Mouse (Mus musculus): Measurements from ENCODE around the gene Tgm4. TPM values are rescaled to one million over a fixed set of nuclear protein-coding genes. Genes with fewer than 3 reads are reported as not detected.

Tgm4 gene
- polyA plus RNA-seq, 1 experiment from 2014 or later = 0.68 TPM

DNA sequence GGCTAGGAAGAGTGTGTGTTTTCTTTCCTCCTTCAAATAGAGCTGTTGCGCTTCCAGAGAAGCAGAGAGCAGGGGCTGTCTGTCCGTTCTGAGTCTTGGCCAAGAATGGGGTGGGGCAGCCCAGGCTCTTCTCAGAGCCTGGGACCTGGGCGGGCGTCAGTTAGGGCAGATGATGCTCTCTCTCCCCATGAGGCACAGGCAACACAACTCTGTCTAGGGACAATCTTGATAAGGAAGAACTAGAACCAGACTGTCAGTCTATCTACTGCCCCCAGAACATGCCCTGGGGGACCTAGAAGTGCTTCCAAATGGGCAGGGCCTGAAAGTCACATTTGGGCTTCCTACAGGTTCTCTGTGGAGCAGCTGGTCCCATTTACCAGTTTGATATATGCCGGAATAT, 44.6 kb downstream of the Tgm4 start:
- Histone ChIP-seq H3K9me3 (replicated peaks) (no peaks in the 10 kb centered on the region), H3K36me3 (peaks cover 99% of the 10 kb centered on the region), H3K4me1 (no peaks in the 10 kb centered on the region), H3K4me3 (no peak overlapping the region), H3K27ac (replicated peaks) (no peak overlapping the region), H3K27me3 (ENCODE audit: low read depth, poor library complexity, severe bottlenecking) (no peaks in the 10 kb centered on the region)
- DNase-seq (ENCODE audit: low spot score) = no peak
- WGBS = 91% methylated on average over 5 of the region's 5 CpGs

GRCm38 (mm10) chr9:123080355-123080754, 45.8 kb downstream of the Tgm4 start:
- H3K36me3 ChIP-seq = peaks cover 99% of the 10 kb centered on the region
- H3K4me3 ChIP-seq = no peak overlapping the region
- no peaks in the 10 kb centered on the region for H3K9me3 ChIP-seq (replicated peaks)
- no peak overlapping the region for H3K27ac ChIP-seq (replicated peaks)
- no peaks in the 10 kb centered on the region for H3K27me3 ChIP-seq (ENCODE audit: low read depth, poor library complexity, severe bottlenecking)
- DNase-seq (ENCODE audit: low spot score) = no peak
- 90% methylated on average over 7 of the region's 7 CpGs for WGBS
- no peaks in the 10 kb centered on the region for H3K4me1 ChIP-seq

DNA sequence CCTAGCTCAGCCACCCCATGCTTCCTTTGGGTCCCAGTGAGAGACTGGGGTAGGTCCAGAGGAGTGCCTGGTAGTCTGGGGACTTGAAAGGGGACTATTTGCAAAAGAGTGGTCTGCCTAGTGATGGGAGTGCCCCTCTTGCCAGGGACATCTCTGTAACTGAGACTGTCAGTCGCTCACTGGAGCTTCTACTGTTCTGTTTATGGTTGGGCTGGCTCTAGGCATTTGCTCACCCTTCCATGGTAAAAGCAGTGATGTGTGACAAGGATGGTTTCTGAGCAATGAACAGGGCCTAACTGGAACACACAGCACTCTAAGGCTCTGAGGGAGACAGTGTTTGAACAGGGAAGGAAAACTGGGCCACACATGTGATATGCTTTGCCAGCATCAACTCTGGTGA, 46.3 kb downstream of the Tgm4 start:
- 66% methylated on average over 1 of the region's 1 CpGs for WGBS
- H3K36me3 ChIP-seq = peaks cover 99% of the 10 kb centered on the region
- no peak overlapping the region for H3K27ac ChIP-seq (replicated peaks)

DNA sequence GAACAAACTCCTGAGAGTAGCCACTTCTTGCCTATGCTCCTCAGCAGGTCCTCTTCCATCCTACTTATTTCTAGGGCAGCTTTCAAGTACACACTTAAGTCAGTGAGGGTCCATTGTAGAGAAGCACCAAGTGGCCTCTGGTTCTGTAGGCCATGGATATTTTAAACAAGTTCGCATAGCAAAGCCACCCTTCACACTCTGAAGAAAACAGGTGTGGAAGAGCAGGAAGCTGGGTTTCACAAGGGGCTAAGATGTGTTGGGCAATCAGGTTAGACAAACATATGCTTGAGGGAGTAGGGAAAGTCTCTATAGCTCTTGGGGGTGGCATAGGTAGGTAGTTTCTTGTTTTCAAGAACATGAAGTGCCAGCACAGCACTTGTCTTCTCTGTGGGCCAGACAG, 50.8 kb downstream of the Tgm4 start:
- Histone ChIP-seq H3K4me3 (no peak overlapping the region), H3K27ac (replicated peaks) (no peak overlapping the region), H3K36me3 (peaks cover 100% of the 10 kb centered on the region), H3K27me3 (ENCODE audit: low read depth, poor library complexity, severe bottlenecking) (no peaks in the 10 kb centered on the region), H3K9me3 (replicated peaks) (no peaks in the 10 kb centered on the region), H3K4me1 (no peaks in the 10 kb centered on the region)
- DNase-seq (ENCODE audit: low spot score) = no peak
- 88% methylated on average over 1 of the region's 1 CpGs for WGBS

More for the DNA sequence above, 46.3 kb downstream of the Tgm4 start:
- no peak overlapping the region for H3K4me3 ChIP-seq
- H3K27me3 ChIP-seq (ENCODE audit: low read depth, poor library complexity, severe bottlenecking) = no peaks in the 10 kb centered on the region
- DNase-seq (ENCODE audit: low spot score) = no peak
- H3K9me3 ChIP-seq (replicated peaks) = no peaks in the 10 kb centered on the region
- H3K4me1 ChIP-seq = no peaks in the 10 kb centered on the region

- Histone ChIP-seq H3K27me3 (ENCODE audit: low read depth, poor library complexity, severe bottlenecking) (no peaks in the 10 kb centered on the region), H3K4me3 (no peak overlapping the region), H3K27ac (replicated peaks) (no peak overlapping the region), H3K36me3 (peaks cover 87% of the 10 kb centered on the region), H3K4me1 (no peaks in the 10 kb centered on the region), H3K9me3 (replicated peaks) (no peaks in the 10 kb centered on the region)
- WGBS = 91% methylated on average over 3 of the region's 3 CpGs
- no peak for DNase-seq (ENCODE audit: low spot score)
Measured at GRCm38 (mm10) chr9:123087558-123087957, 53.0 kb downstream of the Tgm4 start.

DNA sequence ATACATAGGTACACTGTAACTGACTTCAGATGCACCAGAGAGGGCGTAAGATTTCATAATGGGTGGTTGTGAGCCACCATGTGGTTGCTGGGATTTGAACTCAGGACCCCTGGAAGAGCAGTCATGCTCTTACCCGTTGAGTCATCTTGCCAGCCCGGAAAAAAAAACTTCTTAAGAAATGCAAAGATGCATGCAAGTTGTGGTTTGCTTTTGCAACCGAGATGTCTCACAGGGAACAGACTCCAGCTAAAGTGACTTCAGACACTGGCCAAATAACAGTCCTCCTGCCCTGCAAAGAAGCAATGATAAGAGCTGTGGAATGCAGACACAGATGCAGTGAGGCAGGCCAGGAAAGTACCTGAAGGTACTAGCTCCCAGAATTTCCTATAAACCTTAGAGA, 56.3 kb downstream of the Tgm4 start:
- H3K27me3 ChIP-seq (ENCODE audit: low read depth, poor library complexity, severe bottlenecking) = no peaks in the 10 kb centered on the region
- no peak overlapping the region for H3K27ac ChIP-seq (replicated peaks)
- DNase-seq (ENCODE audit: low spot score) = no peak
- H3K36me3 ChIP-seq = peaks cover 78% of the 10 kb centered on the region
- H3K9me3 ChIP-seq (replicated peaks) = no peaks in the 10 kb centered on the region
- 88% methylated on average over 4 of the region's 4 CpGs for WGBS
- H3K4me3 ChIP-seq = no peak overlapping the region
- no peaks in the 10 kb centered on the region for H3K4me1 ChIP-seq

DNA sequence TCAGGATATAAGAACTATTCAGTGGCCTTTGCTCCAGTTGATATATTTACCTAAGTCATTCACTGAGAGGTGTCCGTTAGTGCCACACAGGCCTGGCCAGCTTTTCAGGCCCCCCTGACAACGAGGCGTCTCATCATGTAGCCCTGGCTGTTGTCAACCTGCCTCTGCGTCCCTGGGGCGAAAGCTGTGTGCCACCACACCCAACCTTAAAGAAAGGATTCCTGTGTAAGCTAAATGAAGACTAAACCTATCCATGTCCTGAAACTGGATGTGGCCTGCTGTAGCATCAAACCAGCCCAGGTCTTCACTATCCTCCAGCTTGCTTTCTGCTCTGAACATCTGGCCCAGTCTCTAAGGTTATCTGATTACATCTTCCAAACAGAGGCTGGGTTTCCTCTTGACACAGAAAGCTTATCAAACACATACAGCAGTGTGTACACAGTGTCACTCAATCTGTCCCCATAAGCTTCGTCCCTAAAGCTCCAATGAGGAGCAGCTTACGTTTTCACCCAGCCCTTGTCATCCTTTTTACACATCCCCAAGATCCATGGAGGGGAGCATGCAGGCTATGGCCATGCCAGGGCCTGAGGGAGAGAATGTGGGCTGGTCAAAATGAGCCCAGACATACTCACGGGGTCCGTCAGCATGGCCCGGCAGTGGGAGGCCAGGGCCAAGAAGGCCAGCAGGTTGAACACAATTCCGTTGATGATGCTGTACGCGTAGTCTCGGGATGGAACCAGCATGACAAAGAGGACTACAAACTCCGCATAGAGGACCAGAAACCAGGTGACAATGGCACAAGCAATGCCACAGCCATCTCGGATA, 65.3 kb downstream of the Tgm4 start:
- Histone ChIP-seq H3K27ac (replicated peaks) (no peak overlapping the region), H3K9me3 (replicated peaks) (no peaks in the 10 kb centered on the region), H3K4me3 (no peak overlapping the region), H3K27me3 (ENCODE audit: low read depth, poor library complexity, severe bottlenecking) (no peaks in the 10 kb centered on the region), H3K36me3 (peaks cover 79% of the 10 kb centered on the region), H3K4me1 (no peaks in the 10 kb centered on the region)
- WGBS = 93% methylated on average over 16 of the region's 16 CpGs
- DNase-seq (ENCODE audit: low spot score) = no peak

DNA sequence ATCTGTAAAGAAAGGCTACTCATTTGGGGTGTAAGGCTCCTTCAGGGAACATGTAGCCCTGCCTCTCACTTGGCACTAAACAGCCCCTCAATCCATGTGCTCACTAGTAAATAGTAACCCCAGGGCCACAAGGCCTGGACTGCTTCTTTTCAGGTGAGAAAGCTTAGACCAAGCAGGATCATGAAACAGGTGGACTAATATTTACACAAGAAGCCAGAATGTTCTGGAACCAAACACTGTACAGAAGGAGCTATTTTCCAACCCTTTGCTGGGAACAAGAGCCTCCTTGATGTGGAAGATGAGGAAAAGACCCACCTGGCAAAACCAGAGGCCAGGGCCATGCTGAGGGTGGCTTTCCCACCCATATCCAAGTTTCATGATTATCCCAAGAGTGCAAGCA, 68.9 kb downstream of the Tgm4 start:
- Histone ChIP-seq H3K27me3 (ENCODE audit: low read depth, poor library complexity, severe bottlenecking) (no peaks in the 10 kb centered on the region), H3K36me3 (peaks cover 58% of the 10 kb centered on the region), H3K27ac (replicated peaks) (no peak overlapping the region), H3K9me3 (replicated peaks) (no peaks in the 10 kb centered on the region), H3K4me1 (no peaks in the 10 kb centered on the region), H3K4me3 (no peak overlapping the region)
- DNase-seq (ENCODE audit: low spot score) = no peak

- no peak for DNase-seq (ENCODE audit: low spot score)
- H3K36me3 ChIP-seq = peaks cover 54% of the 10 kb centered on the region
- H3K4me3 ChIP-seq = no peak overlapping the region
- H3K27ac ChIP-seq (replicated peaks) = no peak overlapping the region
- no peaks in the 10 kb centered on the region for H3K27me3 ChIP-seq (ENCODE audit: low read depth, poor library complexity, severe bottlenecking)
- no peaks in the 10 kb centered on the region for H3K9me3 ChIP-seq (replicated peaks)
- no peaks in the 10 kb centered on the region for H3K4me1 ChIP-seq
Measured at GRCm38 (mm10) chr9:123104362-123104761, 69.8 kb downstream of the Tgm4 start.

DNA sequence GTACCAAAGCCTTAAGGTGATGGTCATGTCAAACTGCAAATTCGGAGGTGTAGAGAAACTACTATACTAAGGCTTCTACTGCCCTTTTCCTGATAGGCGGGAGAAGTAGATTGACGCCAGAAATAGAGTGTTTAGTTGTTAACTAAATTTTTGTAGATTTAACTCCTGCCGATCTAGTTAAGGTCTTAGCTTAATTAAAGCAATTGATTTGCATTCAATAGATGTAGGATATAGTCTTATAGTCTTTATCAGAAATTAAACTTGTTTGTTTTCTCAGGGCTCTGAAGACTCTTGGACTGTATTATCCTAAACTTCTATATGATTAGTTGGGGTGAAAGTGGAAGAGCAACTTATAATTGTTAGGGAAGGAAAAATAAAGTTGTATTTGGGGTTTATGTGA, 72.7 kb downstream of the Tgm4 start:
- WGBS = 93% methylated on average over 4 of the region's 4 CpGs

GRCm38 (mm10) chr9:123109188-123109587, 74.7 kb downstream of the Tgm4 start:
- H3K9me3 ChIP-seq (replicated peaks) = no peaks in the 10 kb centered on the region
- H3K4me3 ChIP-seq = no peak overlapping the region
- H3K36me3 ChIP-seq = peaks cover 25% of the 10 kb centered on the region
- H3K27me3 ChIP-seq (ENCODE audit: low read depth, poor library complexity, severe bottlenecking) = no peaks in the 10 kb centered on the region
- peaks cover 25% of the 10 kb centered on the region for H3K4me1 ChIP-seq
- H3K27ac ChIP-seq (replicated peaks) = no peak overlapping the region
- no peak for DNase-seq (ENCODE audit: low spot score)
- 93% methylated on average over 7 of the region's 7 CpGs for WGBS

More for the DNA sequence above, 72.7 kb downstream of the Tgm4 start:
- Histone ChIP-seq H3K9me3 (replicated peaks) (no peaks in the 10 kb centered on the region), H3K27ac (replicated peaks) (no peak overlapping the region), H3K27me3 (ENCODE audit: low read depth, poor library complexity, severe bottlenecking) (no peaks in the 10 kb centered on the region), H3K4me3 (no peak overlapping the region), H3K4me1 (peaks cover 13% of the 10 kb centered on the region), H3K36me3 (peaks cover 35% of the 10 kb centered on the region)
- no peak for DNase-seq (ENCODE audit: low spot score)

DNA sequence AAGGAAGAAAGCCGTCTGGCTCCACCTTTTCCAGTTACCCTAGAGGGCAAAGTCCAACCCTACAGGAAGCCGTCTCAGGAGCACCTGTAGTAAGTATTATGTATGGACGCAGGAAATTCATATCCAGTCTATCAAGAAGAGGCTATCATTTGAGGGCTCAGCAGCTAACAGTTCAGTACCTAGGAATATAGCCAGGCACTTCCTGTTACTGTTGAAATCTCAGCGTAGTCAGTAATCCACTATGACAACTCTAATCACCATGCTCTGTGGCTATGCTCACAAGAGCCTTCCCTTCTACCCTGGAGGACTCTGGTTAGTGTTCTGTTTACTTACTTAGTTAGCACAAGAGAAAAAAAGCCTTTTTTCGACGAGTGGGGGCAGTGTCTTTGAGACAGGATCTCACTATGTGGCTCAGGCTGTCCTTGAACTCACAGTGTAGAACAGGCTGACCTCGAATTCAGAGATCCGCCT, 77.3 kb downstream of the Tgm4 start:
- Histone ChIP-seq H3K27me3 (ENCODE audit: low read depth, poor library complexity, severe bottlenecking) (no peaks in the 10 kb centered on the region), H3K4me3 (peak overlapping the region; percentile 96), H3K9me3 (replicated peaks) (no peaks in the 10 kb centered on the region), H3K4me1 (peaks cover 32% of the 10 kb centered on the region), H3K36me3 (peaks cover 29% of the 10 kb centered on the region), H3K27ac (replicated peaks) (peak overlapping the region; percentile 98; the same call in 1 of the 2 replicates)
- 69% methylated on average over 8 of the region's 8 CpGs for WGBS
- DNase-seq (ENCODE audit: low spot score) = no peak

DNA sequence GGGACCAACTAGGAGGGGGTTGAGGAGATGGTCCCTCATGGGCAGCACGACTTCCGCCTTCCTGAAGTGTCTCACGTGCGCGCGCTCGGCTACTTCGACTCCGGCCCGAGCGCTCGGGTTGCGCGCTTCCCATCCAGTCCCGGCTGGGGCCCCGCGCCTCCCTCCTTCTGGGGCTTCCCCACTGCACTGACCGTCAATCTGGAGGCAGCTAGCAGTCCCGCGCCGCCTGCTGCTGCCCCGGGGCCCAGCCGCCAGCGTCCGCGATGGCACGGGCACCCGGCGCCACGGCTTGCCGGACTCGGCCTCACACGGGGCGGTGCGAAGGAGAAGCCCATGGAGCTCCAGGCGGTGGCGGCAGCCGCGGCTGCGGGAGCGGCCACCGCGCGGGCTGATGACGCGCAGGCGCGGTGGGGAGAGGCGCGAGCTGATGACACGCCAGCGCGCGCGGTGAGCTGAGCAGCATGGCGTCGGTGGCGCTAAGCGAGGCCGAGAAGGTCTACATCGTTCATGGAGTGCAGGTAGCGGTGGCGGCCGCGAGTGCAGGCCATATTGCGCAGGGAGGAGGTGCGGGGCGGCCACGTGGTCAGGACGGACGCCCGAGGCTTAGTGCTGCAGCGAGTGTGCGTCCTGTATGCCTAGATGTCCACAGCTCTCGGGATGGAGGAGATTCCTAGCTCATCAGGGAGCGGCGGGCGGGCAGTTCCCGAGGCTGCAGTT, 78.4 kb downstream of the Tgm4 start, which contains the start of the genes Zdhhc3 and Exosc7:
TSS of gene Zdhhc3 (minus strand) at position 401 of the 717 bp plus-strand sequence.
TSS of gene Exosc7 (plus strand) at position 411 of the 717 bp plus-strand sequence.
- no peaks in the 10 kb centered on the region for H3K9me3 ChIP-seq (replicated peaks)
- under 1% methylated on average over 79 of the region's 79 CpGs for WGBS
- H3K4me1 ChIP-seq = peaks cover 32% of the 10 kb centered on the region
- no peaks in the 10 kb centered on the region for H3K27me3 ChIP-seq (ENCODE audit: low read depth, poor library complexity, severe bottlenecking)
- peak within 1 kb of the TSS; percentile 96 for H3K4me3 ChIP-seq
- peaks cover 31% of the 10 kb centered on the region for H3K36me3 ChIP-seq
- H3K27ac ChIP-seq (replicated peaks) = peak within 1 kb of the TSS; percentile 98
- peak; percentile 89 for DNase-seq (ENCODE audit: low spot score)

Measured in midbrain, embryonic 10.5 days (tissue).